Comparison of ENCODE assay signal across 14 mouse cellular contexts in the genomic region with DNA sequence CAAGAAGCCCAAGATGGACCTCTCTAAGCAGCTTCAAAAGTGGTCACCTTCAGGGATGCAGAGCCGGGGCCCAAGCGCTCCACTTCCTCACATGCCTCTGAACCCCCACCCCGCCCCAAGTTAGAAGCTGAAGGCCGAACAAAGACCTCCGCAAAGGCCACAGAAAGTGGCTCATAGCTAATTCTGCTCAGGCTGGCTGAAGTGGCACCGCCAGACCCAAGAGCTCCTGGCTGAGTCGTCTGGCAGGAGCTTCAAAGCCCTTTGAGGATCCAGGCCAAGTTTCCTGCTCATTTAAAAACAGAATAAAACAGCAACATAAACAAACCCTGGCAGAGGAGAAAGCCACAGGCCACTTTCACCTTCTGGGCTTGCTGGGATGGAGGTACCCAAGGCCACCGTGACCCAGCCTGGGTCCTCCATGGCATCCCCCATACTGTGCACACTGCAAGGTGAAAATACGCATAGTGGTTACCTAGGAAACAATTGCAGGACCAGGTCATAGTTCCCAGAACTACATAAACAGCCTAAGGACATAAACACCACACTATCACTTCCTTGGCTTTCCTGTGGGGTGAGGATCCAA. TPM values are rescaled to one million over a fixed set of nuclear protein-coding genes. Genes with fewer than 3 reads are reported as not detected.
DNase-seq lines count a peak whose midpoint lies in the region; ATAC-seq and TF ChIP-seq lines count a peak whose summit lies in the region.
"Had no signal": no experiment of that assay in that cellular context is flagged by ENCODE, and none has a peak within 500 bp of the region (broad histone marks: within the 10 kb centered on the region; RNA-seq: fewer than 3 reads in every experiment).

No protein-coding gene starts in this region.

- ATAC-seq in liver, postnatal 0 days, result no peak
- ATAC-seq: liver, embryonic 12.5 days had no signal

- H3K9me3 ChIP-seq in liver, postnatal 0 days (ENCODE audit: low read length), result no peaks in the 10 kb centered on the region; the same call in 1 of the 2 replicates
- H3K9me3 ChIP-seq: liver, embryonic 12.5 days; midbrain, embryonic 12.5 days had no signal

- DNase-seq in layer of hippocampus, adult 2 months (ENCODE audit: low spot score in 2 of 2), result peak; percentile 29 to 36
- no peak for DNase-seq in layer of hippocampus, postnatal 25 days (ENCODE audit: extremely low spot score in 1 of 2, low spot score in 1 of 2)
- peak; percentile 55 for DNase-seq in Muller cell, postnatal 12 days (ENCODE audit: inconsistent ontology term)
- peak; percentile 39 for DNase-seq in adrenal gland, adult 8-10 months
- DNase-seq in layer of hippocampus, postnatal 14 days (ENCODE audit: low spot score in 2 of 2), result peak; percentile 38 to 71
- no peak for DNase-seq in liver, postnatal 0 days
- DNase-seq in T-cell, adult 2 months (ENCODE audit: low spot score), result no peak
- DNase-seq: heart, adult 18-20 months; heart, postnatal 14 days; kidney, adult 9 months had no signal

- no peak overlapping the region for H3K9ac ChIP-seq in liver, postnatal 0 days (replicated peaks)
- H3K9ac ChIP-seq: liver, embryonic 12.5 days; midbrain, embryonic 12.5 days; neural tube, embryonic 13.5 days had no signal

- no peaks in the 10 kb centered on the region for H3K36me3 ChIP-seq in liver, postnatal 0 days (replicated peaks; ENCODE audit: insufficient read depth, low read length)
- H3K36me3 ChIP-seq: liver, embryonic 12.5 days; midbrain, embryonic 12.5 days; neural tube, embryonic 13.5 days had no signal

- H3K27ac ChIP-seq in layer of hippocampus, adult 2 months, result no peak overlapping the region
- no peak overlapping the region for H3K27ac ChIP-seq in liver, postnatal 0 days (ENCODE audit: low read depth)
- H3K27ac ChIP-seq: liver, embryonic 12.5 days; midbrain, embryonic 12.5 days; neural tube, embryonic 13.5 days; stomach, postnatal 0 days had no signal

- H3K27me3 ChIP-seq in liver, postnatal 0 days (ENCODE audit: insufficient read depth, low read length), result no peaks in the 10 kb centered on the region
- H3K27me3 ChIP-seq: liver, embryonic 12.5 days; neural tube, embryonic 13.5 days had no signal

- no peak for TF ChIP-seq EP300 in liver, postnatal 0 days (IDR thresholded peaks at IDR 0.05; ENCODE audit: low read depth)

- H3K4me1 ChIP-seq in liver, postnatal 0 days (ENCODE audit: insufficient read depth), result no peaks in the 10 kb centered on the region
- H3K4me1 ChIP-seq: liver, embryonic 12.5 days had no signal

- no peak for TF ChIP-seq CTCF in layer of hippocampus, adult 2 months (conservative IDR thresholded peaks at IDR 0.05)
- no peak for TF ChIP-seq CTCF in liver, postnatal 0 days (IDR thresholded peaks at IDR 0.05; ENCODE audit: low read depth)

- no peak overlapping the region for H3K4me3 ChIP-seq in layer of hippocampus, adult 2 months
- H3K4me3 ChIP-seq in liver, postnatal 0 days (ENCODE audit: low read depth, low read length), result no peak overlapping the region
- H3K4me3 ChIP-seq: liver, embryonic 12.5 days; midbrain, embryonic 12.5 days; neural tube, embryonic 13.5 days had no signal

- WGBS in liver, postnatal 0 days (ENCODE audit: insufficient replicate concordance), result 64% methylated on average over 9 of the region's 9 CpGs

- no peak overlapping the region for H3K4me2 ChIP-seq in liver, postnatal 0 days (ENCODE audit: low read depth, low read length)
- H3K4me2 ChIP-seq: liver, embryonic 12.5 days; midbrain, embryonic 12.5 days; neural tube, embryonic 13.5 days had no signal

RNA-seq across cellular contexts. Expression of a gene that starts 24.6 kb away (rescaled TPM):
- total RNA-seq in layer of hippocampus, adult 2 months (2021), result under 1 TPM; 0.32 to 0.61 TPM
- under 1 TPM; 0.71 to 0.87 TPM for total RNA-seq in layer of hippocampus, postnatal 25 days (2021)
- total RNA-seq in adrenal gland, adult 8-10 months (2022), result under 1 TPM; 0.43 to 0.80 (median 0.53) TPM
- 1 to 10 TPM; 1.5 to 2.9 TPM for total RNA-seq in layer of hippocampus, postnatal 14 days (2021)
- polyA plus RNA-seq in liver, postnatal 0 days (2015; fragmentation: Nextera tagmentation; extraction: Ambion mirVana), result 0.04 TPM in 1 of 2 replicates, not detected in the other

Comparison
In these comparisons a context has a peak if more than half of its experiments do, and no peak if none do; other contexts are left out.
1. DNase-seq: peak in layer of hippocampus, adult 2 months (2 of 2), Muller cell, postnatal 12 days (single experiment), adrenal gland, adult 8-10 months (single experiment) and layer of hippocampus, postnatal 14 days (2 of 2); none in layer of hippocampus, postnatal 25 days (0 of 2), liver, postnatal 0 days (single experiment) and T-cell, adult 2 months (single experiment).